Mouse (Mus musculus) urinary bladder, postnatal 25 days (tissue): ENCODE data around the gene Fbxl13.

Source experiments
- DNase-seq: peaks from one replicate; pipeline ENCODE4 v3.0.0; 2022; ENCODE audit warnings: low spot score

Fbxl13 gene

GRCm38 (mm10) chr5:21518207-21518606 is 127.2 kb downstream of the Fbxl13 start:
- no peak for DNase-seq

GRCm38 (mm10) chr5:21517562-21517961 is 127.9 kb downstream of the Fbxl13 start:
- no peak for DNase-seq

- no peak for DNase-seq
Measured at GRCm38 (mm10) chr5:21513363-21513762, 132.1 kb downstream of the Fbxl13 start.

GRCm38 (mm10) chr5:21509801-21510200 is 135.6 kb downstream of the Fbxl13 start:
- no peak for DNase-seq

DNA sequence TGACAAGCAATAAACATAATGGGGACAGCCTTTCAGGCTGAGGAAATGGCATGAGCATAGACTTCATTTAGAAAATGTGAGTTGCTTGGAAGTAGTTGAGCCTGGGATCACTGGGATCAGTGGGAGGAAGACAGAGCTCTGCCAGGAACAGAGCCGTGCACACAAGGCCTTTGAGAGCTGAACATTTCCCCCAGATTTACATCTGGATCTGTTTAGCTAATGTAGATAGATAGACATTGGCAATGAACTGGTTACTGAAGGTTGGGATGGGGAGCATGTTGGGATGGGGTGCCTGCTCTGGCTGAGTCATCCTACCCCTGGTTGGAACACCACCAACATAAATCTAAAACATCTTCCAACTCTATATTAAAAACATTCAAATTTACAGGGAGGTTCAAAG is 138.5 kb downstream of the Fbxl13 start:
- no peak for DNase-seq

GRCm38 (mm10) chr5:21505159-21505558 is 140.3 kb downstream of the Fbxl13 start:
- no peak for DNase-seq

DNA sequence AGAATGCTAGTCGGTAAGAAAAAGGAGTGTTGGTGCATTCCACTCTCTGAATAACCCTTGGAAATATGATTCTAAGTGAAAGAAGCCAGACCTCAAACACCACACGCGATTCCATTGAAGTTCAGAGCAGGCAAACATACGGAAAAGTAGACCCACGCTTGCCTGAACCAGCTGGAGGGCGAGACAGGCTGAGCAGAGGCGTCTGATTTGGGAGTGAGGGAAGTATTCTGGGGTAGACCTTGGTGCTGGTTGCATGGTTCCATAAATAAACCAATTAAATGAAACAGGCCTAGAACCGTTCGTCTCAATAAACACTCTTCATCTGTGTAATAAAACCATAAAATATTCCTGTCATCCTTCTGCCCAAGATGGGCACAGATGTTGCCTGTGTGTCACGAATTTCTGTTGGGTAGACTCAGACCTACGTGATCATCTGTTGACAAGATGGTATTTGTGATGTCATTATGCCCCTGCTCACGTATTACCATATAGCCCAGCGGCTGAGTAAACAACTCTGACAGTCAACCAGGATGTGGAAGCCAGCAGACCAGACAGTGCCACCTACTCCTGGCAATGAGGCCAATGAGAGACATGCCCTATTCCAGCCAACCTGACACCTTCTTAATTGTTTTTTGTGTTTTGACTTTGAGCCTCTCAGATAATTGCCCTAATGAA is 142.4 kb downstream of the Fbxl13 start:
- no peak for DNase-seq

- no peak for DNase-seq
Measured at GRCm38 (mm10) chr5:21500941-21501340, 144.5 kb downstream of the Fbxl13 start.

- DNase-seq = no peak
Measured at GRCm38 (mm10) chr5:21500133-21500532, 145.3 kb downstream of the Fbxl13 start.

DNA sequence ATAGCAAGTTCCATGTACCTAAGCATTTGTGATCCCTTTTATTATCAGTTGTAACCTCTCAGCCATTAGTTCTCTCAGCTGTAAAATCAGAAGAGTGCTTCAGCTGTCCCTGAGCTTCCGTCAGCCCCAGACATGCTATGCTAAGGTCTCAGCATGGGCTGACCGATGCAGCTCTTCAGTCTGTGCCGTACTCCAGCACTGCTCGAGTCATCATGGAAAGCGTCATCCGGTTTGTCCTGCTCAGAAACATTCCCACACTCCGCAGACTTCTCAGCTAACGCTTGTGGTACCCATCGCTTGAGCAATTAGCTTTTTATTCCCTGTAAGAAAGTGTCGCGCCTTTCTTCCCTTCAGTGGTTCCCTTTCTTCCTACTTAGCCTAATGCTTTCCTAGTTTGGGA is 146.5 kb downstream of the Fbxl13 start:
- DNase-seq = no peak

- no peak for DNase-seq
Measured at GRCm38 (mm10) chr5:21498490-21498889, 146.9 kb downstream of the Fbxl13 start.

DNA sequence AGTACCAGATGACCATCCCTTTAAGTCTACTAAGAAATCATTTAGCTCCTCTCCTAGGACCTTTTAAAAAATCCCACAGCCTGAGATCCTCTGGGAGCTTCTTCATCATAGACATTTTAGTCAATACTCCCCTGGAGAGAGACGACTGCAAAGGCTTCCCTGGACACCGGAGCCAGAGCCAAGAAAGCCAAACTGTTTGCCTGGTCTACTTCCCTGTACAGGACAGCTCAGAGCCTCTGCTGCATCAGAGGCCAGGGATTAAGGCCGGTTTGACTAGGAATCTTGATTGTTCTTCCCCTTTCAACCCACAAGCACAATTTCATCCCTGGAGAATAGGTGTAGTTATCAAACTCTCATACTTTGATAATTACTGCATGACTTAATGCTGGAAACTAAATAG is 148.6 kb downstream of the Fbxl13 start:
- DNase-seq = no peak

DNA sequence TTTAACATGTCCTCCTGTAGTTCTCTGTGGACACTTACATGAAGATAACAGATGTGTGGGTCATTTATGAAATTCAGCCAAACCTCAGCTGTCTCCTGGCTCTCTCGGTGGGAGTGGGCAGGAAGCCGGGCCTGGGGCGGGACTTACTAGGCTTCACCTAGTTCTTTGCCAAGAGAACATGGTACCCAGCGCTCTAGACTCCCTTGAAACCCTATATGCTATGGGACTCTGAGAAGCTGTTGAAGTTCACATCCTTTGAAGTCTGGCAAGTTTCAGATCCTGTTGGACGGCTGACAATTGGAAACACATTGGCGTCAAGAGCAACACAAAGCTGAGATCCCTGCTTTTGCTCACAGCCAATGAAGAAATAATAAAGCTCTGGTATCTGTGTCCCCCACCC is 149.1 kb downstream of the Fbxl13 start:
- DNase-seq = no peak

DNA sequence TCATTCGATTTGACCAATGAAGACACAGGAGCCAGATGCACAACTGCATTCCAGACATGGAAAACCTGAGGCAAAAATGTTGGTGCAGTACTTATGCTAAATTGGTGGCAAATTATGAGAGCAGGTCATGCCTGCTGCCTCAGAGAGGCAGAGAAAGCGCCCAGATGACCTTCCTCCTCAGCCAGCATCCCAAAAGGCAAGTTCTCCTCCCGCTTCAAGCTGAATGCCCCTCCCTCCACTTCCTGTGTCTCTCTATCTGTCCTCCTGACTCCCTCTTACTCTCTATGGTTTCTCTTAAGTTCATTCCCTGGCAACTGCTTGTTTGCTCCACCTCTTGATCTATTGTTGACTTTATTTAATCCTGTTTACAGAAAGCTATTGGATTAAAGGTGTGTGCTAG is 150.7 kb downstream of the Fbxl13 start:
- no peak for DNase-seq

GRCm38 (mm10) chr5:21493294-21493999 is 152.0 kb downstream of the Fbxl13 start:
- no peak for DNase-seq

DNA sequence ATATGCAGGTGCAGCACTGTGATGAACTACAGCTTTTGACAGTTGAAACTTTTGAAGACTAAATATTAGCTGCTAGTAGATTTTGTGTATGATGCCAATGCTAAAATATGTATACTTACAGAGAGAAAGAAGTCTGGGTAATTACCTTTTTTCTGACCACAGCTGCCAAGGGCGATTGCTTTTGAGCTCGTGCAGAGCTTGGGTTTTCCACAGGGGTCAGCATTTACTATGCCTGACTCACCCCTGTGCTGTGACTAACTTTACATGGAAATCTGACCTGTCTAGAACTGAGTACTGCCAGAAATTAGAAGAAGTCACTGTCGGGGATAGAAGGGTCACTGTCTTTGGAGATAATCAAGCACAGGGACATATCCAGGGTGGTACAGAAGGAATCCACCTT is 153.2 kb downstream of the Fbxl13 start:
- no peak for DNase-seq

DNA sequence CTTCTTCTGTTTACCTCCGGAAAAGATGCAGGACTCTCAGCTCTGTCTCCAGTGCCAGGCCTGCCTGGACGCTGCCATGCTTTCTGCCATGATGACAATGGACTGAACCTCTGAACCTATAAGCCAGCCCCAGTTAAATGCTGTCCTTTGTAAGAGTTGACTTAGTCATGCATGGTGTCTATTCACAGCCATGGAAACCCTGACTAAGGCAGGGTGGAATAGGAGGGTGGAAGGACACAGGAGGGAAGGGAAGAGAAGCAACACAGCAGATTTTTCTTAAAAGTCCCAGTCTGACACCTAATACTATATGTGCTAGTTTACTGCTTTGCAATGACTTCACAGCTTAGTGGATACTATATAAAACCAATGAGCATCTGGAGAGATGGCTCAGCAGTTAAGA is 154.0 kb downstream of the Fbxl13 start:
- DNase-seq = no peak

- no peak for DNase-seq
Measured at GRCm38 (mm10) chr5:21489135-21489534, 156.3 kb downstream of the Fbxl13 start.

DNA sequence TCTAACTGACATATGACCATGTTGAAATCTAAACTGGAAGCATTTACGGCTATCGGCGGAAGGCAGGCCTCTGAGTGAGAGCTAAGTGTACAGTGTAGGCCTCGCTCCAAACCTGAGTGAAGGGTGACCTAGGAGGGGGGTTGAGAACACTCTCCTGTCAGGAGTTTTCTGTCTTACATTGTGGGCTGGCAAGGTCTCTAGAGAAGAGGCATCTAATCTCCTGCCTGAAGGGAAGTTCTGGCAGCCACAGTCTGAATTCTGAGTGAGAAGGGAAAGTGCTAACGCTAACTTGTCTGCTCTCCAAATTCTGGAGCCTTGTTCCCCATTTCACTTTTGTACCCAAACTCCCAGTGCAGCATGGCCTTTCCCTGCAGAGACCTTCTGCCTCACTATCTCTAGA is 156.9 kb downstream of the Fbxl13 start:
- DNase-seq = no peak

DNA sequence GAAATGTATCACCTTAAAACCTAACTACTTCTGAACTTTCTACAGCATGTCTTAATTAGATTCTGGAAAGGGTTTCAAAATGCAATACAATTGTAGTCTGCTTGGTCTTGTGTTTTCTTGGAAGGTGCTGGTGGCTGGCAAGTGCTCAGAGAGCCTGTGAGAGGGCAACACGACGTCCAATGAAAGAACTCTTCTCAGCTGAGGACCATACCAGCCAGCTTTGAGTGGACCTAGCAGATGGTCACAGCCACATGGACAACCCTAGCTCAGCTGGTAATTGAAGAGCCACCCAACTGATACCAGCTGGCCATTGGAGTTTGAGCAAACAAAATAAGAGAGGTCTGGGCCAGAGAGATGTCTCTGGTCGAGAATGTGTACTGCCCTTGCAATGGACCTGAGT is 157.7 kb downstream of the Fbxl13 start:
- no peak for DNase-seq

GRCm38 (mm10) chr5:21487306-21487705 is 158.1 kb downstream of the Fbxl13 start:
- DNase-seq = no peak

GRCm38 (mm10) chr5:21486798-21487197 is 158.6 kb downstream of the Fbxl13 start:
- DNase-seq = no peak

- DNase-seq = no peak
Measured at GRCm38 (mm10) chr5:21485197-21485829, 160.1 kb downstream of the Fbxl13 start.
